Mouse (Mus musculus) adrenal gland, adult 18-20 months (tissue): ENCODE measurements around the gene Polg. TPM values are rescaled to one million over a fixed set of nuclear protein-coding genes. Genes with fewer than 3 reads are reported as not detected.

Experiments used
- DNase-seq, 2 experiments: peaks; one replicate each; pipeline ENCODE4 v3.0.0; 2021 to 2022; ENCODE audit warnings: low spot score in 2 of 2
- long read RNA-seq, 2 experiments: library from polyadenylated mRNA; stranded (forward); transcript quantifications; one replicate each; pipeline ENCODE4 v2.0.0; 2021
- total RNA-seq, 2 experiments: library from RNA; stranded (reverse); gene quantifications; 1 replicate in 1 of 2; 2 replicates in 1 of 2; pipeline ENCODE4 v1.2.3; 2021

Polg gene
- 10 to 100 TPM; 63.5 to 79.3 TPM for total RNA-seq
- long read RNA-seq, experiment 1, full-length matches to known transcripts = 39 of 56 reads
- long read RNA-seq, experiment 1, partial matches to known transcripts = 10 of 56 reads
- long read RNA-seq, experiment 1, other reads (novel, unspliced or antisense) = 7 of 56 reads
- long read RNA-seq, experiment 2, full-length matches to known transcripts = 63 of 102 reads
- long read RNA-seq, experiment 2, partial matches to known transcripts = 26 of 102 reads
- long read RNA-seq, experiment 2, other reads (novel, unspliced or antisense) = 13 of 102 reads

- DNase-seq = peak; percentile 99 to 100
Measured at GRCm38 (mm10) chr7:79466053-79466901, at the start of gene Polg. Gene Polg (minus strand): TSS chr7:79466362.

- DNase-seq = no peak
Measured at GRCm38 (mm10) chr7:79515861-79516260, 49.7 kb upstream of the Polg start.

GRCm38 (mm10) chr7:79515221-79515743, 49.1 kb upstream of the Polg start:
- DNase-seq = no peak

- DNase-seq = no peak
Measured at GRCm38 (mm10) chr7:79514361-79514881, 48.3 kb upstream of the Polg start.

- no peak for DNase-seq
Measured at GRCm38 (mm10) chr7:79513466-79513865, 47.3 kb upstream of the Polg start.

- no peak for DNase-seq
Measured at GRCm38 (mm10) chr7:79512496-79512895, 46.3 kb upstream of the Polg start.

GRCm38 (mm10) chr7:79511656-79512055, 45.5 kb upstream of the Polg start:
- no peak for DNase-seq

- no peak for DNase-seq
Measured at GRCm38 (mm10) chr7:79511181-79511580, 45.0 kb upstream of the Polg start.

- DNase-seq = no peak
Measured at GRCm38 (mm10) chr7:79510686-79511085, 44.5 kb upstream of the Polg start.

GRCm38 (mm10) chr7:79509710-79510109, 43.5 kb upstream of the Polg start:
- no peak for DNase-seq

- no peak for DNase-seq
Measured at GRCm38 (mm10) chr7:79509235-79509607, 43.1 kb upstream of the Polg start.

GRCm38 (mm10) chr7:79508280-79509234, 42.4 kb upstream of the Polg start:
- DNase-seq = no peak

- no peak for DNase-seq
Measured at GRCm38 (mm10) chr7:79507756-79508155, 41.6 kb upstream of the Polg start.

- DNase-seq = no peak
Measured at GRCm38 (mm10) chr7:79507101-79507705, 41.0 kb upstream of the Polg start.

- DNase-seq = no peak
Measured at GRCm38 (mm10) chr7:79506531-79507090, 40.4 kb upstream of the Polg start.

GRCm38 (mm10) chr7:79505876-79506530, 39.8 kb upstream of the Polg start:
- DNase-seq = no peak

- no peak for DNase-seq
Measured at GRCm38 (mm10) chr7:79505376-79505775, 39.2 kb upstream of the Polg start.

- DNase-seq = peak; percentile 22 to 29
Measured at GRCm38 (mm10) chr7:79504723-79505122, 38.6 kb upstream of the Polg start.

- DNase-seq = no peak
Measured at GRCm38 (mm10) chr7:79503656-79504250, 37.6 kb upstream of the Polg start.
